Mouse (Mus musculus) G1E (cell line): Measurements from ENCODE around the gene BC048679.

Experiments used
- CTCF ChIP-seq: IDR thresholded peaks from 2 replicates; pipeline ENCODE4 v1.5.1; 2012; ENCODE audit warnings: low read depth, low read length, inconsistent platforms, mixed read lengths
- GATA2 ChIP-seq: IDR thresholded peaks from 2 replicates; pipeline ENCODE4 v1.6.1; 2012; ENCODE audit warnings: low read depth, low read length, inconsistent platforms, borderline replicate concordance
- POLR2AphosphoS5 ChIP-seq: IDR thresholded peaks from 2 replicates; pipeline ENCODE4 v1.6.1; 2012; ENCODE audit warnings: low read depth, low read length, inconsistent platforms; ENCODE audit not compliant: insufficient replicate concordance

DNA sequence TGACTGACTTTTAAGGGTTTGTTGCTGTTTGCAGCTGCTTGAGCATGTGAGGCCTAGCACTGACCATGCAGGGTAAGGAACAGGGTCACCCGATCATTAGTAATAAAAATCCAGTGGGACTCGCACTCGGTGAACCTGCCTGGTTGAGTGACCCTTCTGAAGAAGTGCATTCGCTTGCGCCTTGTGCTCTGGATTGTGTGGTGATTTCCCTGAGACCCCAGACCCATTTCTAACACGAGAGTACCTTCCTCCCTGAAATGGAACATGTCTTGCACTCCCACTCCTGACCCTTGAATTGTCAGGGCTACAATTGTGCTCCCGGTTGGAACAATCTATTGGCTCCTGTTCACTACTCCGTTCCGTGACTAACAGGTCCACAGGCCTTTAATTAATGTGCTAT lies 5.5 kb downstream of the BC048679 start:
- TF ChIP-seq POLR2AphosphoS5 (no peak), GATA2 (no peak), CTCF (no peak)
